Mouse (Mus musculus) forebrain, embryonic 14.5 days (tissue): ENCODE data around the gene Abhd8. TPM values are rescaled to one million over a fixed set of nuclear protein-coding genes. Genes with fewer than 3 reads are reported as not detected.

Source experiments
- ATAC-seq: fragments of 200-750 bp; cut with Nextera tagmentation; 2 replicates; pipeline ENCODE4 v1.8.0; 2017; ENCODE audit warnings: mild to moderate bottlenecking, moderate library complexity
- DNase-seq: peaks from one replicate; pipeline ENCODE4 v3.0.0-alpha.2; 2015; ENCODE audit warnings: low spot score
- H3K27ac ChIP-seq: fragments of 300-500 bp; sonication (generic); 2 replicates; pipeline ENCODE4 v1.5.1; 2014; ENCODE audit warnings: low read depth, mild to moderate bottlenecking, control low read depth, low read length, moderate library complexity
- H3K27me3 ChIP-seq: fragments of 300-500 bp; sonication (generic); replicated peaks from 2 replicates; pipeline ENCODE4 v1.6.1; 2014; ENCODE audit warnings: low read length, control low read depth, mixed read lengths; ENCODE audit not compliant: control insufficient read depth, insufficient read depth
- H3K36me3 ChIP-seq: fragments of 300-500 bp; sonication (generic); 2 replicates; pipeline ENCODE4 v1.6.1; 2014; ENCODE audit warnings: low read length, control low read depth; ENCODE audit not compliant: control insufficient read depth, insufficient read depth
- H3K4me1 ChIP-seq: fragments of 300-500 bp; sonication (generic); 2 replicates; pipeline ENCODE4 v1.6.1; 2014; ENCODE audit warnings: antibody characterized with exemption, low read length, control low read depth; ENCODE audit not compliant: control insufficient read depth, insufficient read depth
- H3K4me2 ChIP-seq: fragments of 300-500 bp; sonication (generic); 2 replicates; pipeline ENCODE4 v1.6.1; 2014; ENCODE audit warnings: mild to moderate bottlenecking, control low read depth, low read length
- H3K4me3 ChIP-seq: fragments of 300-500 bp; sonication (generic); 2 replicates; pipeline ENCODE4 v1.5.1; 2014; ENCODE audit warnings: low read depth, low read length, control low read depth
- H3K9ac ChIP-seq: fragments of 300-500 bp; sonication (generic); 2 replicates; pipeline ENCODE4 v1.6.1; 2014; ENCODE audit warnings: mild to moderate bottlenecking, low read length, control low read depth, moderate library complexity
- H3K9me3 ChIP-seq: fragments of 300-500 bp; sonication (generic); replicated peaks from 2 replicates; pipeline ENCODE4 v1.6.1; 2016; ENCODE audit warnings: low read length, control low read depth, mixed read lengths; ENCODE audit not compliant: control insufficient read depth
- WGBS: fragments of 180-500 bp; shearing (Covaris S2); extraction: QIAGEN DNeasy Blood & Tissue Kit; methylation state at CpG from one replicate; pipeline ENCODE4 v1.1.7; 2014; 5-methylcytosine and 5-hydroxymethylcytosine counted together
- polyA plus RNA-seq: library from polyadenylated mRNA; unstranded; fragments of >200 nt; fragmentation: Nextera tagmentation; extraction: Ambion mirVana; gene quantifications from 2 replicates; pipeline ENCODE4 v1.2.1, GENCODE M21; 2014

Gene Abhd8
- polyA plus RNA-seq, 1 experiment from 2014 or later: 75.7 TPM

DNA sequence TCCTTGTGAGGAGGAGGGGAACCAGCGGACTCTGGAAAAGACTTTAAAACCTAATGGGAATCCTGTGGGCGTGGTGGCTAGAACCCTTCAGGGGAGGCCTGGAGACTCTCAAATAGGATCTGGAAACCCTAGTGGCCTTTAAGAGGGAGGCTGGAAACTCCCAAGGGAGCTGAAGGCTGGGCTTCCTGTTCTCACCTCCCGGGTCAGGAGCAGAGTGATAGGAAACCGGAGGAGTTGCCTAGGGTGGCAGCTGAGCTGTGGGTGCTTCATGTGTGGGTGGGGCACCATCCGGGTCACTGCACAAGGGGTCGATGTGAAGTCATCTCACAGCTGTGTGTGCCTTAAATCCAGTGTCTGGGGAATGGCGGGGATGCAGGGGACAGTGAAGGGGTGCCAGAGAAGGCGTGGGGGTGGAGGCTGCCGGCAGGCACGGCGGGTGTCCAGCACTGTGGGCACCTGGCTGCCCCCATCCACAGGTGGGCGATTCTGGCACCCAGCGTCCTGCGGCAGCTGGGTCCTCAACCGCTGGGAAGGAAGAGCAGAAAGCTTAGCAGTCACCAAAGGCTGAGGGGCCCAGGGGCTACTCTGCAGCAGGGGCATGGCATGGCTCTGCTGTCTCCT is 34.5 kb upstream of the Abhd8 start:
- WGBS: 30% methylated on average over 15 of the region's 15 CpGs
- no peaks in the 10 kb centered on the region for H3K9me3 ChIP-seq
- ATAC-seq (no peak), DNase-seq (no peak)
- no peak overlapping the region for H3K4me3 ChIP-seq
- no peak overlapping the region for H3K27ac ChIP-seq
- no peak overlapping the region for H3K4me2 ChIP-seq
- H3K27me3 ChIP-seq: no peaks in the 10 kb centered on the region
- no peak overlapping the region for H3K9ac ChIP-seq
- H3K4me1 ChIP-seq: no peaks in the 10 kb centered on the region
- peaks cover 14% of the 10 kb centered on the region; the same call in 1 of the 2 replicates for H3K36me3 ChIP-seq

GRCm38 (mm10) chr8:71497077-71497645 is 33.7 kb upstream of the Abhd8 start:
- H3K4me2 ChIP-seq: no peak overlapping the region
- no peak overlapping the region for H3K4me3 ChIP-seq
- no peaks in the 10 kb centered on the region for H3K9me3 ChIP-seq
- no peaks in the 10 kb centered on the region for H3K4me1 ChIP-seq
- H3K27me3 ChIP-seq: no peaks in the 10 kb centered on the region
- DNase-seq: no peak
- WGBS: 93% methylated on average over 1 of the region's 1 CpGs
- no peak for ATAC-seq
- no peak overlapping the region for H3K9ac ChIP-seq
- peaks cover 22% of the 10 kb centered on the region for H3K36me3 ChIP-seq
- H3K27ac ChIP-seq: no peak overlapping the region

DNA sequence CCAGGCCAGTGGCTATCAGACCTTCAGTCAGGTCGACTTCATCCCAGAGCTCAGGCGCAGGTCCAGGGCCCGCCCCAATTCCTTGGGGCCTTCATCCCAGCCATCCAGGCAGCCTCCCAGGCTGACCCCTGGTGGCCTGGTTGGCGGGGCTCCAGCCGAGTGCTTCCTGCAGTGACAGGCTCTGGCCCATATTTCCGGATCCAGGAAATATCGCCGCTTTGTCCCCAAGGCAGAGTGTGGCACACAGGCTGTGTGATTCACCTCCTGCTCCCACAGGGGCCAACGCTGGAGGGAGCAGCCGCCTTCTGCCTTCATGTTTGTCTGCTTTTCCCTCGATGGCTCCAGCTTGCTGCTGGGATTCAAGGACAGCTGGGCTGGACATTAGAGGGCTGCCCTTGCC is 33.0 kb upstream of the Abhd8 start:
- no peak for DNase-seq
- Histone ChIP-seq H3K4me2 (no peak overlapping the region), H3K36me3 (peaks cover 29% of the 10 kb centered on the region), H3K9ac (no peak overlapping the region), H3K27me3 (no peaks in the 10 kb centered on the region), H3K4me3 (no peak overlapping the region), H3K4me1 (no peaks in the 10 kb centered on the region), H3K27ac (no peak overlapping the region), H3K9me3 (no peaks in the 10 kb centered on the region)
- no peak for ATAC-seq
- WGBS: 67% methylated on average over 11 of the region's 11 CpGs

DNA sequence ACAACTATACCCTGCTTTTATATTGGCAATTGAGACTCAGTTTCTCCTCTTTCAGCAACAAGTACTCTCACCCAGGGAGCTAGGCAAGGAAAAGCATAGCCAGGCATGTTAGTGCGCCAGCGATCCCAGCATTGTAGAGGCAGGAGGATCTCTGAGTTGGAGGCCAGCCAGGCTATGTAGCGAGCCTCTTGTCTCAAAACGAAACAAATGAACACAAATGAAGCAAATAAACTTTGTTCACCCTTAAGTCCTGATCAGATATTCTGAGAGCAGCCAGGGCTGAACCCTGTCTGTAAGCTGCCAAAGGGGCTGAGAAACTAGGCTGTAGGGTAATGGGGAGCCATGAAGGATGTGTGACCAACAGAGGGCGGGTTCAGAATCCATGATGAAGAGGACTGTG is 32.4 kb upstream of the Abhd8 start:
- WGBS: 82% methylated on average over 5 of the region's 5 CpGs
- ATAC-seq: no peak
- H3K27ac ChIP-seq: no peak overlapping the region

DNA sequence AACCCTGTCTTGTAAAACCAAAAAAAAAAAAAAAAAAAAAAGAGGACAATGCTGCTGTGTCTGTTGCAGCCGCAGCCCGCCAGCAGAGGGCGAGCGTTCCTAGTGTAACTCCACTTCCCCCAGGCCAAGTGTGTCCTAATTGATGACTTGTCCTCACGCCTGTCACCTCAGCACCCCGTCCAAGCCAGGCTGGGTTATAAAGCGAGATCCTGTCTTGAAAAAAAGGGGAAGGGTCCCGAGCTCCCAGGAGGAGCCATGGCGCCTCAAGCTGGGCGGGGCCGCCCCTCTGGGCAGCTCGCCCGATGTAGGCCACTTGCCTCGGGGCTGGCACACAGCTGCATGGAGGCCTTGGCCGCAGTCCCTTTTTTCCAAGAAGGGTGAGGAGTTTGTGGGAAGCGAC is 31.6 kb upstream of the Abhd8 start:
- no peaks in the 10 kb centered on the region for H3K27me3 ChIP-seq
- DNase-seq: peak; percentile 88
- H3K4me3 ChIP-seq: no peak overlapping the region
- no peaks in the 10 kb centered on the region for H3K4me1 ChIP-seq
- H3K9ac ChIP-seq: no peak overlapping the region; the same call in 1 of the 2 replicates
- ATAC-seq: peak; percentile 71
- H3K4me2 ChIP-seq: 0 out of 2 replicates have a peak overlapping the region, but pooled peaks have one; percentile 4
- WGBS: 26% methylated on average over 15 of the region's 16 CpGs
- H3K36me3 ChIP-seq: peaks cover 42% of the 10 kb centered on the region
- H3K9me3 ChIP-seq: no peaks in the 10 kb centered on the region
- H3K27ac ChIP-seq: no peak overlapping the region

More for the DNA sequence above, 32.4 kb upstream of the Abhd8 start:
- no peak overlapping the region for H3K9ac ChIP-seq
- no peak overlapping the region for H3K4me2 ChIP-seq
- H3K9me3 ChIP-seq: no peaks in the 10 kb centered on the region
- H3K4me1 ChIP-seq: no peaks in the 10 kb centered on the region
- peaks cover 36% of the 10 kb centered on the region for H3K36me3 ChIP-seq
- no peaks in the 10 kb centered on the region for H3K27me3 ChIP-seq
- H3K4me3 ChIP-seq: no peak overlapping the region
- DNase-seq: no peak

DNA sequence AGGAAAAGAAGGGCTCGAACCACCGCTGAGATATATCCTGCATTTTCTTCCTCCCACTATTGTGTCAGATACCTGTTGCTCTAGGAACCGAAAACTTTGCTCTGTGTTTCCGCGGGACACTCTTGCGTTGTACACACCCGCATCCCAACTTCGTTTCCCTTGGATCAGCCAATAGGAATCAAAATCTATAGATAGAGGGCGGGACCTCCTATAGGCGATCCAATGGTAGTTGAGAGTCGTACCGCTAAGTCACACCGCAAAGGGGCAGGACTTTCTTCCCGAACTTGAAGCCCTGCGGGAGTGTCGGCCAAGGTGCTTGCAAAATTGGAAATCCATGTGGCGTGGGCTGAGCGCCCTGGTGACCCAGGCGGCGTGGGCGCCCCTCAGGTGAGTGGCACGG is 25.0 kb upstream of the Abhd8 start:
- H3K36me3 ChIP-seq: peaks cover 44% of the 10 kb centered on the region
- H3K27ac ChIP-seq: no peak overlapping the region
- H3K9me3 ChIP-seq: no peaks in the 10 kb centered on the region
- no peaks in the 10 kb centered on the region for H3K27me3 ChIP-seq
- peaks cover 12% of the 10 kb centered on the region for H3K4me1 ChIP-seq
- DNase-seq: peak; percentile 97
- H3K4me3 ChIP-seq: peak overlapping the region; percentile 72
- peak overlapping the region; percentile 70 for H3K9ac ChIP-seq
- under 1% methylated on average over 22 of the region's 22 CpGs for WGBS
- peak; percentile 86 for ATAC-seq
- H3K4me2 ChIP-seq: peak overlapping the region; percentile 99

- Histone ChIP-seq H3K9ac (peak within 1 kb of the TSS; percentile 72), H3K27ac (peak within 1 kb of the TSS; percentile 70), H3K4me2 (peak within 1 kb of the TSS; percentile 99), H3K4me1 (peaks cover 12% of the 10 kb centered on the region), H3K4me3 (peak within 1 kb of the TSS; percentile 72), H3K9me3 (no peaks in the 10 kb centered on the region), H3K36me3 (peaks cover 44% of the 10 kb centered on the region), H3K27me3 (no peaks in the 10 kb centered on the region)
- DNase-seq (peak; percentile 82), ATAC-seq (peak; percentile 38)
- WGBS: under 1% methylated on average over 33 of the region's 33 CpGs
Observed at GRCm38 (mm10) chr8:71487691-71488445, 24.4 kb upstream of the Abhd8 start, which contains the start of gene Gtpbp3. Gene Gtpbp3, plus strand, starts transcription at chr8:71488103.

DNA sequence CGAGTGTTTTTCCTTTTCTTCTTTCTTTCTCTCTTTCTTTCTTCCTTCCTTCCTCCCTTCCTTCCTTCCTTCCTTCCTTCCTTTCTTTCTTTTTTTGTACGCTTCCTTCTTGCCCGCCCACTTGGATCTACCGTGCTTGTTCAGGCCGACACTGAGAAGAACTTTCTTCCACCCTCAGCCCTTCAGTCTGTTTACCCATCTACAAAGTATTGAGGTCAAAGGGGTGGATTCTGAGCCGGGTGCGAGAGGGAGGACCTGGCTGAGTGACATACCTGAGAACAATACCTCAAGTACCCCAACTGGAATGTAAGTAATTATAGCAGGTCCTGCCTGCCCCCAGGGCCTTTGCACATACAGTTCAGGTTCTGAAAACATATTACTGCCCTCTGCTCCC is 22.7 kb upstream of the Abhd8 start:
- Histone ChIP-seq H3K9ac (peak overlapping the region; percentile 97; the same call in 1 of the 2 replicates), H3K4me3 (peak overlapping the region; percentile 88), H3K27me3 (no peaks in the 10 kb centered on the region), H3K4me1 (peaks cover 12% of the 10 kb centered on the region), H3K4me2 (peak overlapping the region; percentile 83), H3K9me3 (no peaks in the 10 kb centered on the region), H3K36me3 (peaks cover 43% of the 10 kb centered on the region), H3K27ac (peak overlapping the region; percentile 24; the same call in 1 of the 2 replicates)
- WGBS: 6% methylated on average over 7 of the region's 7 CpGs
- DNase-seq (no peak), ATAC-seq (no peak)
